Mouse (Mus musculus) hindbrain, embryonic 14.5 days (tissue): ENCODE measurements at regions not wholly inside any gene's neighbourhood (a gene's known extent, or its start where the extent isn't known, plus 50 kb on each side); places are given as distances from the start of the nearest gene placed in this dataset.

Source experiments
- ATAC-seq: fragments of 200-750 bp; cut with Nextera tagmentation; 2 replicates; pipeline ENCODE4 v1.8.0; 2017; ENCODE audit warnings: moderate number of reproducible peaks, mild to moderate bottlenecking, moderate TSS enrichment, moderate library complexity; ENCODE audit not compliant: low FRiP score
- DNase-seq: peaks from one replicate; pipeline ENCODE4 v3.0.0-alpha.2; 2015; ENCODE audit warnings: low spot score
- H3K27ac ChIP-seq: fragments of 300-500 bp; sonication (generic); 2 replicates; pipeline ENCODE4 v1.5.1; 2014; ENCODE audit warnings: mild to moderate bottlenecking, moderate library complexity
- H3K27me3 ChIP-seq: fragments of 300-500 bp; sonication (generic); 2 replicates; pipeline ENCODE4 v1.6.1; 2014; ENCODE audit warnings: mild to moderate bottlenecking, low read length, mixed read lengths; ENCODE audit not compliant: control insufficient read depth, insufficient read depth
- H3K36me3 ChIP-seq: fragments of 300-500 bp; sonication (generic); replicated peaks from 2 replicates; pipeline ENCODE4 v1.6.1; 2014; ENCODE audit not compliant: control insufficient read depth, insufficient read depth
- H3K4me1 ChIP-seq: fragments of 300-500 bp; sonication (generic); replicated peaks from 2 replicates; pipeline ENCODE4 v1.6.1; 2014; ENCODE audit warnings: antibody characterized with exemption, low read length, mixed read lengths; ENCODE audit not compliant: control insufficient read depth, insufficient read depth
- H3K4me2 ChIP-seq: fragments of 300-500 bp; sonication (generic); replicated peaks from 2 replicates; pipeline ENCODE4 v1.6.1; 2014; ENCODE audit warnings: mild to moderate bottlenecking, moderate library complexity
- H3K4me3 ChIP-seq: fragments of 300-500 bp; sonication (generic); replicated peaks from 2 replicates; pipeline ENCODE4 v1.5.1; 2014; ENCODE audit warnings: mild to moderate bottlenecking, low read length
- H3K9ac ChIP-seq: fragments of 300-500 bp; sonication (generic); 2 replicates; pipeline ENCODE4 v1.6.1; 2014
- H3K9me3 ChIP-seq: fragments of 300-500 bp; sonication (generic); 2 replicates; pipeline ENCODE4 v1.6.1; 2016; ENCODE audit warnings: low read length; ENCODE audit not compliant: control insufficient read depth
- WGBS: fragments of 180-500 bp; shearing (Covaris S2); extraction: QIAGEN DNeasy Blood & Tissue Kit; methylation state at CpG from one replicate; pipeline ENCODE4 v1.1.7; 2014; 5-methylcytosine and 5-hydroxymethylcytosine counted together

DNA sequence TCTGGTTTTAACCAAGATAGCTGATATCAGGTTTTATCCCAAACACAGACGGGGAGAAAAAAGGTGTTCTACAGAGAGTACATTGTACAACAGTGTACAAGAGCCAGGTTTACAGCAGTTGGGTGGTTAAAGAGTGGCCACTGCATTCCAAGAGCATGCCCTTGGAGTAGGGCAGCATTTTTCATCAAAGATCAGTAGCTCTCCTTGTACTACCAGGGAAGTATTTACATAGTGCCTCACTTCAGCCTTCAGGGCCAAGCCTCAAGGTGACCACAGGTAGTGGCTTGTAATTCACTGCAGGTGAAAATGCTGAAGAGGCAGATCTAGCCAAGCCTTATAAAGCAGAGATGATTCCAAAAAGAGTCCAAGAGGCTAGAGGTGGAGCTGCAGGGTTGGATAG is 190.8 kb downstream of the Isl1 start:
- H3K36me3 ChIP-seq, result no peaks in the 10 kb centered on the region
- no peak for DNase-seq
- H3K9me3 ChIP-seq, result no peaks in the 10 kb centered on the region
- no peak overlapping the region for H3K9ac ChIP-seq
- no peak for ATAC-seq
- no peaks in the 10 kb centered on the region for H3K27me3 ChIP-seq
- no peak overlapping the region for H3K27ac ChIP-seq
- no peak overlapping the region for H3K4me3 ChIP-seq
- H3K4me1 ChIP-seq, result no peaks in the 10 kb centered on the region
- 83% methylated on average over 1 of the region's 1 CpGs for WGBS
- no peak overlapping the region for H3K4me2 ChIP-seq

DNA sequence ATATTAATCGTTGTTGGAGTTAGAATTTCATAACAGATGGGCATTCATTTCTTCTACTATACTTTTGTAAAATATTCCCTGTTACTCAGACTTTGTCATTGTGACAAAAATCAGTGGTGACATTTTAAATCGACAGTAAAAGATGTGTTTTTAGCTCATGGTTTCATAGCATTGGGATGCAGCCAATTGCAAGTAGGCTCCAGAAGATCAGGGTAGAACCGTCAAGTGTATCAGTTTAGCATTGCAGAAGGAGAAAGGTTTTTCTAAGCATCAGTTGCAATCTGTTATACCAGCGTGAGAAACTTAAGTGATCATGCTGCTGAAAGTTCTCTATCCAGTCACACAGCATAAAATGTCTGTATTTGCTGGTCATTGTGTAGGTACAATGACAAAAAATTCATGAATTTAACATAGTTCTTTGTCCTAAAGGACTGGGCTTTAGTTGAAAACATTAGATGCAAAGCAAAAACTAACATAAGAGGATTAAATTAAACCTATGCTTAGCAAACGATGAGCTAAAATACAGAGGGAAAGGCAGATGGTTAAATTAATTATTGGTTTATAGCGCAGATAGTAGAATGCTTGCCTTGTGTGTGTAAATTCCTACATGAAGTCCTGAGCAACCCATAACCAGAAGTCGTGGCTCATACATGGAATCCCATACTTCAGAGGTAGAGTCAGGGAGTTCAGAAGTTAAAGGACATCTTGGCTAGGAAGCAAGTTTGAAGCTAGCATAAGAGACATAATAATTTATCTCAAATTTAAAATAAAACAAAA is 198.3 kb downstream of the Isl1 start:
- no peak overlapping the region for H3K9ac ChIP-seq
- H3K27me3 ChIP-seq, result no peaks in the 10 kb centered on the region
- 75% methylated on average over 7 of the region's 7 CpGs for WGBS
- no peak overlapping the region for H3K27ac ChIP-seq
- no peaks in the 10 kb centered on the region for H3K4me1 ChIP-seq
- no peaks in the 10 kb centered on the region for H3K36me3 ChIP-seq
- no peak overlapping the region for H3K4me2 ChIP-seq
- no peak overlapping the region for H3K4me3 ChIP-seq
- DNase-seq (no peak), ATAC-seq (no peak)
- H3K9me3 ChIP-seq, result no peaks in the 10 kb centered on the region

DNA sequence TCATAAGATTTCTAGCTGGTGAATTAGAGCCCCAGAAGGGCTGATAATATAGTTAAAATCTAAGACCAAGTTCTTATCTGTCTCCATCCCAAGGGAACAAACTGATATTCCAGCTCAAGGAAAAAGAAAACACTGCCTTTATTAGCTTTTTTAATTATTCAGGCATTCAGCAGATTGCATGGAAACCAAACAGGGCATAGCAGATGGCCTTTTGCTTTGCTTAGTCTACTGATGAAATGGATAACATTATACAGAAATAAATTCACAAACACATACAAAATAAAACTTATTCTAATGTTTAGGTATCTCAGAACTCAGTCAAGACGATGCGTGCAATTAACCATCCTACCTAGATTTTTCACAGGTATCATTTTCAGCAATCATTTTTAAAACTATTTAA is 198.9 kb downstream of the Isl1 start:
- H3K27ac ChIP-seq, result no peak overlapping the region
- no peaks in the 10 kb centered on the region for H3K27me3 ChIP-seq
- H3K9ac ChIP-seq, result no peak overlapping the region
- no peak for DNase-seq
- H3K36me3 ChIP-seq, result no peaks in the 10 kb centered on the region
- no peak overlapping the region for H3K4me2 ChIP-seq
- H3K9me3 ChIP-seq, result no peaks in the 10 kb centered on the region
- no peak for ATAC-seq
- 98% methylated on average over 2 of the region's 2 CpGs for WGBS
- no peaks in the 10 kb centered on the region for H3K4me1 ChIP-seq
- no peak overlapping the region for H3K4me3 ChIP-seq

DNA sequence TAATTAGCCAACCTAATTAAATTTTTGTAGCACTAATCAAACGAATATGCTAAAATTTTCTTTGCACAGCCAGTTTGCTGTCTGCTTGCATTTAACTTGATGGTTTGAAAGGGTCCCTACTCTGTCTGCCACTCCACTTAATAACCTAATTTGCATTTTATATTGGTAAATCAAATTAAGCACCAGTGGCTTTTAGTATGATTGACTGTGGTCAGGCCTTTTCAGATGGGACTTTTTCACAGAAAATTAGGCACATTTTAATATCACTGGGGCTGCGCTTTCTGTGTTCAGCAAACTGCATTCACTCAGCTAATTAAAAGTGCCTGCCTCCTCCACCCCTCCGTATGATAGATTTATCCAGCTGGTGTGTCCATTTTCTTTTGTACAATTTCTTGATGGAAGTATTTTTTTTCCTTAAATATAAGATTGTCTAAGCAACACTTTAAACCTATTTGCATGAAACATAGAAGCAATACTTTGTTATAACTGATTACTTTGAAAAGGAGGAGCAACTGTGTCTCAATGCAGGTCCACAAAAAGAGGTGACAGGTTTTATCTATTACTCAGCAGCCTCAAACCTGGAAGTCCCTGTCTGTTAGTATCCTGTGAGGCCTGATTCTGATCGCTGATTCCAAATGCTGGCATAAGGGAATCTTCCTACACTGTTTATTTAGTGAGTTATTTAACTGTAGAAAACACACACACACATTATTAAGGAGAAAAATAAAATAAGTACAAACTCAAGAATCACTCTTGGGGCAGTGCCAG is 221.8 kb downstream of the Isl1 start:
- Histone ChIP-seq H3K4me3 (no peak overlapping the region), H3K4me1 (no peaks in the 10 kb centered on the region), H3K4me2 (no peak overlapping the region), H3K9me3 (no peaks in the 10 kb centered on the region), H3K9ac (no peak overlapping the region), H3K27me3 (no peaks in the 10 kb centered on the region), H3K27ac (no peak overlapping the region), H3K36me3 (no peaks in the 10 kb centered on the region)
- 46% methylated on average over 4 of the region's 4 CpGs for WGBS
- ATAC-seq (peak; percentile 88; the same call in 1 of the 2 replicates), DNase-seq (peak; percentile 56)

DNA sequence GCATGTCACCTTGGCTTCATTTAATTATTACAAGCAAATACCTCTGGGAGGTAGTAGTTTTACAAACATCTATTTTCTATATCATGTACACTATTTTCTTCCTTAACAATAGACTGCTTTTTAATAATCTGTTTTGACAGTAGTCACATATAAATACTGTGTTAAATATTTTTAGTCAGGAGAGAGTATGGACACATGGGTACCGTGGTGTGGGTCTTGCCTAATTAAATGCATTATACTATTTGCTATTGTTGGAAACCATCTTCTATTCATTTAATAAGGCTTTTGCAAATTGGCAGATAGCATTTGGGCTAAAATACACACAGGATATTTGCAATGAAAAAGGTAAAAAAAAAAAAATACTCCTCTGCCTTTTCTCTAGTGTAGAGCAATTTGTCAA is 222.3 kb downstream of the Isl1 start:
- no peaks in the 10 kb centered on the region for H3K4me1 ChIP-seq
- no peak overlapping the region for H3K4me2 ChIP-seq
- H3K27ac ChIP-seq, result no peak overlapping the region
- H3K27me3 ChIP-seq, result no peaks in the 10 kb centered on the region
- H3K9ac ChIP-seq, result no peak overlapping the region
- H3K9me3 ChIP-seq, result no peaks in the 10 kb centered on the region
- H3K36me3 ChIP-seq, result no peaks in the 10 kb centered on the region
- 29% methylated on average over 1 of the region's 1 CpGs for WGBS
- DNase-seq, result no peak
- H3K4me3 ChIP-seq, result no peak overlapping the region
- peak; percentile 57; the same call in 1 of the 2 replicates for ATAC-seq

DNA sequence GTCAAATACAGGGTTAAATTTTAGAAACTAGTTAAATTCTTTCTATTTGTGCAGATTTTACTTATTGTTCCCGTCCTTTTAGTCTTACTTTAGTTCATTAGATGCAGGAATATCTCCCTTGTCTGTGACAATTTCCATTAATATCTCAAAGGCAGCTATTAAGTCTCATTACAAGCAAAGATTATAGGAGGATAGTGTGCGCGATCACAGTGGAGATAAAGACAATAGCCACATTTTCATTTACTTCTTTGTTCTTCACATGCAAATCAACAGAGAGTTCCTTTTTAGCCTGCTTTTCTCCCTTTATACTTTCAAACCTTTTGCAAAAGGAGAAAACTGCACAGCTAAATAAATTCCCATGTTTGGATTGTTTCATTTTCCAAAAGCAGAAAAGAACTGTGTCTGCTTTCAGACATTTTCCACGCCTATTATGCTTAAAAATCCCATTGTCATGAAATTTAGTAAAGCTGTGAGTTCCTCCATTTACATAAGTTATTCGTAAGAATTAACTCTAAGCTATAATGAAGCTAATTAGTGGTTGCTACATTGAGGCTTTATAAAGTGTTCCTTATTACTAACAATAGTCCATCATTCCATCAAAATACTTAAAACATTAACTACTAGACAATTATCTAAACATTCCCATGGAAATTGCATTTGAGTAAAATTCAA is 252.4 kb downstream of the Isl1 start:
- Histone ChIP-seq H3K9me3 (0 out of 2 replicates have a peak, but pooled peaks cover 2% of the 10 kb centered on the region), H3K27ac (no peak overlapping the region), H3K4me3 (no peak overlapping the region), H3K4me1 (no peaks in the 10 kb centered on the region), H3K27me3 (no peaks in the 10 kb centered on the region), H3K36me3 (no peaks in the 10 kb centered on the region), H3K9ac (no peak overlapping the region), H3K4me2 (no peak overlapping the region)
- ATAC-seq (no peak), DNase-seq (no peak)
- 61% methylated on average over 5 of the region's 5 CpGs for WGBS

DNA sequence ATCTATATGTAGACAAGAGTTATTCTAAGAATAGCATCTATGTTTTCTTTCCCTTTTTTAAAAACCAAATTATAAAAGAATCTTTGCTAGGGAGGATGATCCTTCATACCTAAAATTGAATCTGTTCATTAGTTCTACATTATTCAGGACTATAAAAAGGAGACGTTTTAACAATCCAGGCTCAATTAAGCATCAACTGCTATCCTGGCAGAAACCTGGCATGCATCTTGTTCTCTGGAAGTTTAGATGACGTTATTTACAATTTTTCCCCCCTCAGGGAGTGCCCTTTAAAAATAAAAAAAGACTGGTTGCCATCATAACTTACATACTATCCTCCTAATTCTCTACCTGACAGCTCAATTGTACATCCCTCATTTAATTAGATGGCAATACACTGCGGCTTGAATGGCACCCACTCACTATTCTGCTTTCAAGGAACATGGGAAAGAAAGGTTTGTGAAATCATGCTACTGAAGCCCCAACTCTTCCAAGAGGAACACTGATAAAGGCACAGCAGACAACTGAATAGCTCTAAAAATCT is 253.3 kb downstream of the Isl1 start:
- H3K27ac ChIP-seq, result no peak overlapping the region

DNA sequence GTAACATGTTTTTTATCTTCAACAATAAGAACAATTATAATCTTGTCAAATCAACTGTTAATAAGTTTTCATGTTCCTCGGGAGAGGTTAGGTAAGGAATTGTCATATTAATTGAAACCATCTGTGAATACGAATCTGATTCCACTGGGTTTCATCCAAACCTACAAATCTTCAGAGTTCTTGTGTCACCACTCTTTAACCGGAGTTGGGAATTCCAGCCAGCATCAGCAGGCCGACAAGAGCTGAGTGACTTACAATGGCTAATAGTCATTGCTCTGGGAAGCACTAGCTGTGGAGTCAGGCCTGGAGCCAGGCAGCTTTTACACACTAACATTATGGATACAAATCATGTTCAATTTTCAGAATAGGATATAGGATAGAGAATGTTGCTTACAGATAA is 273.3 kb downstream of the Isl1 start:
- H3K27me3 ChIP-seq, result no peaks in the 10 kb centered on the region
- 69% methylated on average over 4 of the region's 4 CpGs for WGBS

More for the DNA sequence above, 253.3 kb downstream of the Isl1 start:
- H3K9me3 ChIP-seq, result no peaks in the 10 kb centered on the region
- ATAC-seq (no peak), DNase-seq (no peak)
- no peaks in the 10 kb centered on the region for H3K36me3 ChIP-seq
- H3K9ac ChIP-seq, result no peak overlapping the region
- H3K27me3 ChIP-seq, result no peaks in the 10 kb centered on the region
- 56% methylated on average over 3 of the region's 3 CpGs for WGBS
- no peaks in the 10 kb centered on the region for H3K4me1 ChIP-seq
- H3K4me3 ChIP-seq, result no peak overlapping the region
- no peak overlapping the region for H3K4me2 ChIP-seq

DNA sequence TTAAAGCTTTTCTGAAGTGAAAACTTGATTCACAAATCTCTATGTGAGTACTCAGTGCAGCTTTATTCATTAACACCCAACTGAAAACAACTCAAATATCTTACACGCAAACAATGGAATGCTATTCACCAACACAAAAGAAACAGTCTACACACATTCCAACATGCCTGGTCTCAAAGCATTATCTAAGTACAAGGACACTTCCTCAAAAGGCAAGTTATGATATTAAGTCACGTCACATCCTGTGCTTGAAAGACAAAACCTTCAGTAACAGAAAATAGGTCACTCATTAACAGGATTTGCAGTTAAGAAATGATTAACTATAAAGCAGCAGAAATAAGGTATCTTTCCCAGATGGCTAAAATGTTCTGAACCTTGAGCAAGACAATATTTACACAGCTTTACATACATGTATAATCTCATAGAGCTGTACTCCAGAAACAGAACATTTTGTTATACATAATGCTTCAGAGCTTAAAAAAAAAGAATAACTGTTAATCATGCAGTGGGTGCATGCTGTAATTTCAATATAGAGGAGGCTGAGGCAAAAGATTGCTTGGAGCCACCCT is 279.3 kb downstream of the Isl1 start:
- no peak overlapping the region for H3K4me3 ChIP-seq
- no peak overlapping the region for H3K9ac ChIP-seq
- no peak for ATAC-seq
- no peaks in the 10 kb centered on the region for H3K4me1 ChIP-seq
- H3K4me2 ChIP-seq, result no peak overlapping the region
- 76% methylated on average over 2 of the region's 2 CpGs for WGBS
- H3K9me3 ChIP-seq, result no peaks in the 10 kb centered on the region
- no peaks in the 10 kb centered on the region for H3K36me3 ChIP-seq
- H3K27ac ChIP-seq, result no peak overlapping the region
- no peaks in the 10 kb centered on the region for H3K27me3 ChIP-seq
- DNase-seq, result no peak

More for the DNA sequence above, 273.3 kb downstream of the Isl1 start:
- no peak overlapping the region for H3K4me2 ChIP-seq
- no peaks in the 10 kb centered on the region for H3K9me3 ChIP-seq
- no peaks in the 10 kb centered on the region for H3K4me1 ChIP-seq
- no peak overlapping the region for H3K27ac ChIP-seq
- H3K9ac ChIP-seq, result no peak overlapping the region
- H3K36me3 ChIP-seq, result no peaks in the 10 kb centered on the region
- ATAC-seq (no peak), DNase-seq (no peak)
- H3K4me3 ChIP-seq, result no peak overlapping the region
